Mouse (Mus musculus) liver, adult 2 months (tissue): ENCODE measurements around the gene Zdhhc6. TPM values are rescaled to one million over a fixed set of nuclear protein-coding genes. Genes with fewer than 3 reads are reported as not detected.

Experiments used
- DNase-seq: peaks from one replicate; pipeline ENCODE4 v3.0.0-alpha.2; 2011; ENCODE audit warnings: low read depth, low spot score; ENCODE audit errors: extremely low read depth
- H3K27ac ChIP-seq: fragments of 200-500 bp; replicated peaks from 2 replicates; pipeline ENCODE4 v1.5.1; 2012; ENCODE audit warnings: low read depth, mild to moderate bottlenecking, control low read depth, inconsistent platforms, low read length; ENCODE audit not compliant: insufficient read depth
- H3K27me3 ChIP-seq: fragments of 200-500 bp; 2 replicates; pipeline ENCODE4 v1.6.1; 2012; ENCODE audit warnings: mild to moderate bottlenecking, moderate library complexity, low read length, inconsistent platforms; ENCODE audit not compliant: control insufficient read depth, insufficient read depth
- H3K36me3 ChIP-seq: fragments of 200-500 bp; 2 replicates; pipeline ENCODE4 v1.6.1; 2012; ENCODE audit warnings: low read length, inconsistent platforms; ENCODE audit not compliant: control insufficient read depth, insufficient read depth
- H3K4me1 ChIP-seq: fragments of 200-500 bp; 2 replicates; pipeline ENCODE4 v1.6.1; 2011; ENCODE audit warnings: low read length; ENCODE audit not compliant: control insufficient read depth, insufficient read depth
- H3K4me3 ChIP-seq: fragments of 200-500 bp; 2 replicates; pipeline ENCODE4 v1.5.1; 2011; ENCODE audit warnings: low read depth, mild to moderate bottlenecking, control low read depth, low read length, moderate library complexity; ENCODE audit not compliant: insufficient read depth
- H3K79me2 ChIP-seq: fragments of 200-500 bp; 2 replicates; pipeline ENCODE4 v1.6.1; 2012; ENCODE audit warnings: inconsistent platforms, mild to moderate bottlenecking, low read length, moderate library complexity; ENCODE audit not compliant: control insufficient read depth, insufficient read depth
- H3K9ac ChIP-seq: fragments of 200-500 bp; 2 replicates; pipeline ENCODE4 v1.6.1; 2012; ENCODE audit warnings: low read depth, mild to moderate bottlenecking, control low read depth, inconsistent platforms, low read length
- CTCF ChIP-seq: fragments of 200-500 bp; IDR thresholded peaks from 2 replicates; pipeline ENCODE4 v1.5.1; 2011; ENCODE audit warnings: low read depth, low read length, control low read depth
- POLR2A ChIP-seq: fragments of 200-500 bp; IDR thresholded peaks from 2 replicates; pipeline ENCODE4 v1.6.1; 2011; ENCODE audit warnings: low read length, control low read depth; ENCODE audit not compliant: insufficient read depth; ENCODE audit errors: extremely low read depth
- WGBS: fragments of 180-500 bp; shearing (Covaris S2); methylation state at CpG from one replicate; pipeline ENCODE4 v1.1.7; 2018; 5-methylcytosine and 5-hydroxymethylcytosine counted together
- polyA plus RNA-seq: library from polyadenylated mRNA; depleted of rRNA; stranded (reverse); fragments of >200 nt; gene quantifications from 2 replicates; pipeline ENCODE4 v1.2.3, GENCODE M21; 2012; rRNA removed
- total RNA-seq: library from RNA; depleted of rRNA; stranded (reverse); fragments of >200 nt; gene quantifications from 2 replicates; pipeline ENCODE4 v1.2.3, GENCODE M21; 2014; rRNA removed

Zdhhc6 gene
- total RNA-seq (60.1 and 64.0 TPM in 2 replicates), polyA plus RNA-seq (18.1 and 19.5 TPM in 2 replicates)

DNA sequence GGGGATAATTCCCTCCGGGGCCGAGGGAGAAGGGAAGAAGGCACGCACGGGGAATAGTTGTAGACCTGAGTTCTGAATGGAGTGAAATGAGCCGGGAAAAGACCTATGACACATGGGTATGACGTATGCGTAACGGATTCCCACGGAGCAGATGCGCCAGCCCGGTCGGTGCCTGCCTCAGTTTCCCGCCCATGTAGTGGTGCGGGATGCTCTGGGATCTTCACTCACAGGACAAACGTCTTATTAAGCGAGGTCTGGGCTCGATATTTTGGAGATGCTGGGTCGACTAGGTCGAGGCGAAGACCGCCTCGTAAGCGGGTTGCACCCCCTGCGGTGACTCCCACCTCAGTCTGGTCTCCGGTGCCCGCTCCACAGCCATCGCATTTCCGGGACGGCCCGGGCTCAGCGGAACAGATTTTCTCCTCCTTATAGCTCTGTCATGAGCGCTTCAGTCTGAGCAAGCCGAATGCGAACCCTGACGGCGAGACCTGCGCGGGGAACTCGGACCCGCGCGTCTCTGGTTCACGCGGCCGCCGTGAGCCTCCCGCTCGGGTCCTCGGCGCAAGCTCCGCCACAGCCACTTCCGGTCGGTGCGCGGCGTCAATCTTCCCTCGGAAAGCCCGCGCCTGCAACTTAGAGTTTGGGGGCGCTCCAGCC is at the start of gene Zdhhc6:
Gene Zdhhc6 (minus strand): TSS at position 581 of the 657 bp plus-strand sequence.
- Histone ChIP-seq H3K27ac (peak within 1 kb of the TSS; percentile 85), H3K4me3 (peak within 1 kb of the TSS; percentile 88), H3K9ac (peak within 1 kb of the TSS; percentile 89), H3K27me3 (no peaks in the 10 kb centered on the region), H3K36me3 (peaks cover 24% of the 10 kb centered on the region), H3K4me1 (0 out of 2 replicates have a peak, but pooled peaks cover 4% of the 10 kb centered on the region), H3K79me2 (peaks cover 15% of the 10 kb centered on the region; the same call in 1 of the 2 replicates)
- no peak for DNase-seq
- under 1% methylated on average over 60 of the region's 60 CpGs for WGBS
- TF ChIP-seq CTCF = peak; percentile 1; the same call in 1 of the 2 replicates
- peak; percentile 78 for TF ChIP-seq POLR2A

DNA sequence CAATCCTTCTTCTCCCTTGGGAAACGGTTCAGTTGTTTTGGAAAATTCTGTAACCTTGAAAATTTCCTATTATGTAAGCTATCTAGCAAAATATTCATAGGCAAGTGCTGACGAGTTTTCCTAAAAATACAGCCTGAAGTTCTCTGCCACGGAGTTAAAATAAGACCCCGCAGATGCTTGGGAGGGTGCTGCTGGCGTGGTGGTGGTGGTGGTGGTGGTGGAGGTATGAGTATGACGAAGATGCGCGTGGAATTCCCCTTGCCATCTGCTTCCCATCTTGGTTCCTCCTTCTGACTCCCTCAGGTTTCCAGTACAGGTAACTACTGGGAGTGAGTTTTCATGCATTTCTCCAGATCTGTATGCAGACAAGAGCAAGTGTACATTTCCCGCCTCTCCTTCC is 46.8 kb upstream of the Zdhhc6 start:
- Histone ChIP-seq H3K4me3 (no peak overlapping the region), H3K27me3 (no peaks in the 10 kb centered on the region), H3K79me2 (peaks cover 8% of the 10 kb centered on the region; the same call in 1 of the 2 replicates), H3K36me3 (no peaks in the 10 kb centered on the region), H3K9ac (no peak overlapping the region), H3K27ac (no peak overlapping the region), H3K4me1 (no peaks in the 10 kb centered on the region)
- TF ChIP-seq CTCF (no peak), POLR2A (no peak)
- whole genome bisulfite sequencing = 90% methylated on average over 9 of the region's 9 CpGs
- DNase-seq = no peak

DNA sequence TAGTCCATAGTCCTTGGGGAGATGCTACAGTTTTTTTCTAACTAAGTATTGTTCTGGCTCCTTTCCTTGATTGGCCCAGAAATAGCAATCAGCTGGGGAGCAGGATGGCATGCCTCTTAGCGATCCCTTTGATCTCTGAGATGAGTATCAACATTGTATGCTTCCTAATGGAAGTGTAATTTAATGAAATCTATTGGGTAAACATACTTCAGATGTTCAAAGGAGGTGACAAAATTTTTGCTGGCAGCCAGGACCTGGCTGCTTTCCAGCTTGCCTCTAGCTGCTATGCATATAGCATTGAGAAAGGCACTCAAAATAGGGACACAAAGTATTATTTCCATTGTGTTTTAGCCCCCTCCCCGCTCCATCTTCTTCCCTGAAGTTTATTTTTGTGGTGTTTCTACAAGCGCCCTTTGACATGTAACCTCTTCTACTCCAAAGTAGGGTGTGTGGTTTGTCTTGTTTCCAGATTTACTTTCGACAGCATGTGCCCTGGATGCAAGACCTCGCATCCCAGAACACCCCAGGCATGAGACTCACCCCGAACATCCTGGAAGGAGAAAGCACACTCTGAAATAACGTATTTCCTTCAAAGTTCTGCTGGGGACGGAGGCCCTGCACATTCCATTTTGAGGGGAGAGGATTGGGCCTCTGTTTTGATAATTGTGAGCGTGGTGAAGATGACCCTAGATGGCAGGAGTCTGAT is 35.0 kb upstream of the Zdhhc6 start:
- Histone ChIP-seq H3K27me3 (no peaks in the 10 kb centered on the region), H3K27ac (no peak overlapping the region), H3K4me1 (no peaks in the 10 kb centered on the region), H3K36me3 (0 out of 2 replicates have a peak, but pooled peaks cover 2% of the 10 kb centered on the region), H3K9ac (no peak overlapping the region), H3K79me2 (peaks cover 8% of the 10 kb centered on the region; the same call in 1 of the 2 replicates), H3K4me3 (no peak overlapping the region)
- no peak for DNase-seq
- 78% methylated on average over 9 of the region's 9 CpGs for WGBS
- TF ChIP-seq POLR2A (no peak), CTCF (no peak)

- 0 out of 2 replicates have a peak, but pooled peaks cover 2% of the 10 kb centered on the region for H3K36me3 ChIP-seq
- 95% methylated on average over 3 of the region's 3 CpGs for WGBS
- H3K79me2 ChIP-seq = peaks cover 8% of the 10 kb centered on the region; the same call in 1 of the 2 replicates
- H3K4me3 ChIP-seq = no peak overlapping the region
- TF ChIP-seq CTCF (no peak), POLR2A (no peak)
- H3K27ac ChIP-seq = no peak overlapping the region
- H3K27me3 ChIP-seq = no peaks in the 10 kb centered on the region
- H3K4me1 ChIP-seq = peaks cover 1% of the 10 kb centered on the region; the same call in 1 of the 2 replicates
- no peak overlapping the region for H3K9ac ChIP-seq
- DNase-seq = no peak
Measured at GRCm38 (mm10) chr19:55348187-55348586, 32.4 kb upstream of the Zdhhc6 start.

- Histone ChIP-seq H3K27me3 (no peaks in the 10 kb centered on the region), H3K9ac (no peak overlapping the region), H3K4me3 (no peak overlapping the region), H3K36me3 (no peaks in the 10 kb centered on the region), H3K79me2 (no peaks in the 10 kb centered on the region), H3K4me1 (peaks cover 6% of the 10 kb centered on the region; the same call in 1 of the 2 replicates), H3K27ac (0 out of 2 replicates have a peak overlapping the region, but pooled peaks have one; percentile 7)
- WGBS = 53% methylated on average over 9 of the region's 9 CpGs
- DNase-seq = peak; percentile 62
- TF ChIP-seq CTCF = no peak
- TF ChIP-seq POLR2A = no peak
Measured at GRCm38 (mm10) chr19:55343274-55343673, 27.4 kb upstream of the Zdhhc6 start.
